Mouse (Mus musculus) natural killer cell, adult 2 months (primary cell): ENCODE measurements around the gene Arap2.
A peak's percentile ranks its signal among the peaks of the same experiment; 100 is the strongest.

Experiments
- DNase-seq, 2 experiments: peaks; one replicate each; pipeline ENCODE4 v3.0.0; 2022; ENCODE audit warnings: low spot score in 2 of 2

The Arap2 gene

GRCm38 (mm10) chr5:62765784-62766701 lies at the start of gene Arap2:
Gene Arap2, minus strand, starts transcription at chr5:62766159.
- DNase-seq, result peak; percentile 43 to 74

- DNase-seq, result peak; percentile 75 to 83
These were observed 49.8 kb upstream of the Arap2 start for GRCm38 (mm10) chr5:62815741-62816140.

- DNase-seq, result no peak
These were observed 48.1 kb upstream of the Arap2 start for GRCm38 (mm10) chr5:62814072-62814414.

- no peak for DNase-seq
These were observed 47.6 kb upstream of the Arap2 start, which contains the start of gene Dthd1 for GRCm38 (mm10) chr5:62813402-62814071. Gene Dthd1, plus strand, starts transcription at chr5:62813823.

- DNase-seq, result no peak
These were observed 26.8 kb upstream of the Arap2 start for GRCm38 (mm10) chr5:62792776-62793175.

- peak; percentile 54 to 64 for DNase-seq
These were observed 25.1 kb upstream of the Arap2 start for GRCm38 (mm10) chr5:62790921-62791564.

- DNase-seq, result no peak
These were observed 20.9 kb upstream of the Arap2 start for GRCm38 (mm10) chr5:62786809-62787208.

GRCm38 (mm10) chr5:62778682-62779081 lies 12.7 kb upstream of the Arap2 start:
- peak in 1 of 2 experiments; percentile 58 for DNase-seq

- no peak for DNase-seq
These were observed 11.8 kb upstream of the Arap2 start for GRCm38 (mm10) chr5:62777804-62778203.

GRCm38 (mm10) chr5:62771775-62772599 lies 6.0 kb upstream of the Arap2 start:
- DNase-seq, result peak in 1 of 2 experiments; percentile 41

GRCm38 (mm10) chr5:62765459-62765783 lies 538 bp downstream of the Arap2 start:
- DNase-seq, result peak in 1 of 2 experiments; percentile 19

- peak in 1 of 2 experiments; percentile 32 for DNase-seq
These were observed 1.8 kb downstream of the Arap2 start for GRCm38 (mm10) chr5:62764161-62764560.

- no peak for DNase-seq
These were observed 2.9 kb downstream of the Arap2 start for GRCm38 (mm10) chr5:62763046-62763445.

GRCm38 (mm10) chr5:62762298-62762960 lies 3.5 kb downstream of the Arap2 start:
- no peak for DNase-seq

GRCm38 (mm10) chr5:62760791-62761504 lies 5.0 kb downstream of the Arap2 start:
- DNase-seq, result no peak

- DNase-seq, result peak in 1 of 2 experiments; percentile 25
These were observed 10.0 kb downstream of the Arap2 start for GRCm38 (mm10) chr5:62755808-62756527.

GRCm38 (mm10) chr5:62752934-62753333 lies 13.0 kb downstream of the Arap2 start:
- no peak for DNase-seq

- peak in 1 of 2 experiments; percentile 32 for DNase-seq
These were observed 14.3 kb downstream of the Arap2 start for GRCm38 (mm10) chr5:62751692-62752091.

GRCm38 (mm10) chr5:62748168-62748567 lies 17.8 kb downstream of the Arap2 start:
- DNase-seq, result no peak
